Mouse (Mus musculus) MEL (cell line): ENCODE measurements at regions not wholly inside any gene's neighbourhood (a gene's known extent, or its start where the extent isn't known, plus 50 kb on each side); places are given as distances from the start of the nearest gene placed in this dataset.

Experiments used
- DNase-seq: peaks from one replicate; pipeline ENCODE4 v3.0.0; 2011; ENCODE audit warnings: low read depth, low spot score
- H3K27ac ChIP-seq: 2 replicates; pipeline ENCODE4 v1.5.1; 2012; ENCODE audit warnings: low read depth, mild to moderate bottlenecking, control low read depth, low read length, moderate library complexity; ENCODE audit not compliant: control insufficient read depth
- H3K27me3 ChIP-seq, 2 experiments: fragments of 150-350 bp in 1 of 2; sonication (generic) in 1 of 2; 2 replicates each; pipeline ENCODE4 v1.6.1; 2012; ENCODE audit warnings: low read length in 2 of 2, mild to moderate bottlenecking in 2 of 2, improper control_type of control experiment in 1 of 2, moderate library complexity in 1 of 2; ENCODE audit not compliant: insufficient read depth in 2 of 2, control insufficient read depth in 1 of 2
- H3K36me3 ChIP-seq, 2 experiments: 2 replicates each; pipeline ENCODE4 v1.6.1; 2012 to 2014; ENCODE audit warnings: low read length in 2 of 2, improper control_type of control experiment in 1 of 2, inconsistent platforms in 1 of 2, mild to moderate bottlenecking in 1 of 2; ENCODE audit not compliant: insufficient read depth in 2 of 2, control insufficient read depth in 1 of 2
- H3K4me1 ChIP-seq, 2 experiments: fragments of 150-350 bp in 1 of 2; sonication (generic) in 1 of 2; 2 replicates each; pipeline ENCODE4 v1.6.1; 2012; ENCODE audit warnings: low read length in 2 of 2, improper control_type of control experiment in 1 of 2, mild to moderate bottlenecking in 1 of 2; ENCODE audit not compliant: insufficient read depth in 2 of 2, control insufficient read depth in 1 of 2
- H3K4me3 ChIP-seq, 2 experiments: fragments of 150-350 bp in 1 of 2; sonication (generic) in 1 of 2; 2 replicates each; pipeline ENCODE4 v1.5.1; 2012; ENCODE audit warnings: low read depth in 2 of 2, low read length in 2 of 2, mild to moderate bottlenecking in 2 of 2, moderate library complexity in 2 of 2, control low read depth in 1 of 2, improper control_type of control experiment in 1 of 2; ENCODE audit not compliant: control insufficient read depth in 1 of 2, insufficient read depth in 1 of 2
- H3K79me2 ChIP-seq: 2 replicates; pipeline ENCODE4 v1.6.1; 2012; ENCODE audit warnings: mild to moderate bottlenecking, low read length, moderate library complexity; ENCODE audit not compliant: control insufficient read depth, poor library complexity, insufficient read depth
- H3K9ac ChIP-seq: 2 replicates; pipeline ENCODE4 v1.6.1; 2012; ENCODE audit warnings: low read depth, mild to moderate bottlenecking, control low read depth, low read length, moderate library complexity; ENCODE audit not compliant: control insufficient read depth, poor library complexity, severe bottlenecking
- H3K9me3 ChIP-seq: fragments of 150-350 bp; sonication (generic); replicated peaks from 2 replicates; pipeline ENCODE4 v1.6.1; 2012; ENCODE audit warnings: mild to moderate bottlenecking, low read length, improper control_type of control experiment, moderate library complexity; ENCODE audit not compliant: insufficient read depth
- BHLHE40 ChIP-seq: IDR thresholded peaks from 2 replicates; pipeline ENCODE4 v1.6.1; 2012; ENCODE audit warnings: low read depth, mild to moderate bottlenecking, inconsistent platforms, low read length, improper control_type of control experiment, borderline replicate concordance
- CHD1 ChIP-seq: IDR thresholded peaks from 2 replicates; pipeline ENCODE4 v1.6.1; 2012; ENCODE audit warnings: low read depth, mild to moderate bottlenecking, inconsistent platforms, low read length, improper control_type of control experiment
- CHD2 ChIP-seq: IDR thresholded peaks from 2 replicates; pipeline ENCODE4 v1.6.1; 2011; ENCODE audit warnings: low read length, improper control_type of control experiment
- CTCF ChIP-seq, 3 experiments: IDR thresholded peaks in 2 of 3; conservative IDR thresholded peaks in 1 of 3; 2 replicates each; pipeline ENCODE4 v1.5.1; 2011 to 2012; ENCODE audit warnings: low read length in 3 of 3, low read depth in 2 of 3, mild to moderate bottlenecking in 2 of 3, improper control_type of control experiment in 1 of 3, inconsistent platforms in 1 of 3, mixed read lengths in 1 of 3, moderate library complexity in 1 of 3; ENCODE audit not compliant: control insufficient read depth in 1 of 3, insufficient read depth in 1 of 3, poor library complexity in 1 of 3, severe bottlenecking in 1 of 3
- ELF1 ChIP-seq: IDR thresholded peaks from 2 replicates; pipeline ENCODE4 v1.6.1; 2014; ENCODE audit warnings: low read depth, mild to moderate bottlenecking, inconsistent platforms, low read length, improper control_type of control experiment, moderate library complexity
- EP300 ChIP-seq, 2 experiments: IDR thresholded peaks; 2 replicates each; pipeline ENCODE4 v1.6.1; 2011; ENCODE audit warnings: improper control_type of control experiment in 2 of 2, low read length in 2 of 2, low read depth in 1 of 2, mild to moderate bottlenecking in 1 of 2
- ETS1 ChIP-seq: IDR thresholded peaks from 2 replicates; pipeline ENCODE4 v1.6.1; 2012; ENCODE audit warnings: low read depth, mild to moderate bottlenecking, inconsistent platforms, low read length, improper control_type of control experiment, moderate library complexity
- GABPA ChIP-seq: IDR thresholded peaks from 2 replicates; pipeline ENCODE4 v1.6.1; 2012; ENCODE audit warnings: low read depth, mild to moderate bottlenecking, inconsistent platforms, low read length, improper control_type of control experiment, moderate library complexity
- GATA1 ChIP-seq: IDR thresholded peaks from 2 replicates; pipeline ENCODE4 v1.6.1; 2011; ENCODE audit warnings: low read depth, low read length, improper control_type of control experiment
- HCFC1 ChIP-seq: IDR thresholded peaks from 2 replicates; pipeline ENCODE4 v1.6.1; 2012; ENCODE audit warnings: low read depth, mild to moderate bottlenecking, inconsistent platforms, low read length, improper control_type of control experiment, moderate library complexity
- JUND ChIP-seq: IDR thresholded peaks from 2 replicates; pipeline ENCODE4 v1.6.1; 2011; ENCODE audit warnings: low read depth, mild to moderate bottlenecking, improper control_type of control experiment, low read length
- MAFK ChIP-seq: IDR thresholded peaks from 2 replicates; pipeline ENCODE4 v1.6.1; 2011; ENCODE audit warnings: low read depth, mild to moderate bottlenecking, low read length, improper control_type of control experiment, borderline replicate concordance
- MAX ChIP-seq: IDR thresholded peaks from 2 replicates; pipeline ENCODE4 v1.6.1; 2011; ENCODE audit warnings: low read length, improper control_type of control experiment
- MAZ ChIP-seq: IDR thresholded peaks from 2 replicates; pipeline ENCODE4 v1.6.1; 2012; ENCODE audit warnings: low read depth, mild to moderate bottlenecking, inconsistent platforms, low read length, improper control_type of control experiment
- MEF2A ChIP-seq: IDR thresholded peaks from 2 replicates; pipeline ENCODE4 v1.6.1; 2014; ENCODE audit warnings: low read depth, mild to moderate bottlenecking, inconsistent platforms, low read length, improper control_type of control experiment; ENCODE audit not compliant: poor library complexity, insufficient replicate concordance, severe bottlenecking; ENCODE audit errors: extremely low read depth
- MYB ChIP-seq: IDR thresholded peaks from 2 replicates; pipeline ENCODE4 v1.6.1; 2011; ENCODE audit warnings: mild to moderate bottlenecking, low read depth, low read length, improper control_type of control experiment
- MYC ChIP-seq: IDR thresholded peaks from 2 replicates; pipeline ENCODE4 v1.6.1; 2011; ENCODE audit warnings: low read depth, mild to moderate bottlenecking, low read length, improper control_type of control experiment, moderate library complexity
- NELFE ChIP-seq: IDR thresholded peaks from 2 replicates; pipeline ENCODE4 v1.6.1; 2011; ENCODE audit warnings: low read depth, low read length, improper control_type of control experiment
- POLR2A ChIP-seq, 2 experiments: IDR thresholded peaks; 2 replicates each; pipeline ENCODE4 v1.6.1; 2011 to 2012; ENCODE audit warnings: low read length in 2 of 2, mild to moderate bottlenecking in 2 of 2, control low read depth in 1 of 2, improper control_type of control experiment in 1 of 2, low read depth in 1 of 2, moderate library complexity in 1 of 2; ENCODE audit not compliant: control insufficient read depth in 1 of 2, insufficient read depth in 1 of 2, poor library complexity in 1 of 2
- POLR2AphosphoS2 ChIP-seq: IDR thresholded peaks from 2 replicates; pipeline ENCODE4 v1.6.1; 2011; ENCODE audit warnings: low read length, improper control_type of control experiment
- RCOR1 ChIP-seq: IDR thresholded peaks from 2 replicates; pipeline ENCODE4 v1.6.1; 2012; ENCODE audit warnings: low read depth, mild to moderate bottlenecking, inconsistent platforms, low read length, improper control_type of control experiment
- SIN3A ChIP-seq: IDR thresholded peaks from 2 replicates; pipeline ENCODE4 v1.6.1; 2012; ENCODE audit warnings: low read length, improper control_type of control experiment, inconsistent platforms
- TAL1 ChIP-seq: IDR thresholded peaks from 2 replicates; pipeline ENCODE4 v1.6.1; 2012; ENCODE audit warnings: mild to moderate bottlenecking, inconsistent platforms, low read length, moderate library complexity, mixed read lengths
- TBP ChIP-seq: IDR thresholded peaks from 2 replicates; pipeline ENCODE4 v1.8.0; 2011; ENCODE audit warnings: low read depth, low read length, improper control_type of control experiment
- UBTF ChIP-seq: IDR thresholded peaks from 2 replicates; pipeline ENCODE4 v1.6.1; 2012; ENCODE audit warnings: low read depth, mild to moderate bottlenecking, inconsistent platforms, low read length, improper control_type of control experiment, moderate library complexity, borderline replicate concordance; ENCODE audit not compliant: insufficient read depth
- USF1 ChIP-seq: IDR thresholded peaks from 2 replicates; pipeline ENCODE4 v1.6.1; 2014; ENCODE audit warnings: low read depth, mild to moderate bottlenecking, inconsistent platforms, low read length, improper control_type of control experiment, moderate library complexity
- USF2 ChIP-seq, 2 experiments: IDR thresholded peaks; 2 replicates each; pipeline ENCODE4 v1.6.1; 2011 to 2012; ENCODE audit warnings: improper control_type of control experiment in 2 of 2, low read length in 2 of 2, borderline replicate concordance in 1 of 2, inconsistent platforms in 1 of 2, low read depth in 1 of 2, mild to moderate bottlenecking in 1 of 2; ENCODE audit not compliant: insufficient read depth in 1 of 2
- ZKSCAN1 ChIP-seq: IDR thresholded peaks from 2 replicates; pipeline ENCODE4 v1.6.1; 2012; ENCODE audit warnings: low read depth, mild to moderate bottlenecking, inconsistent platforms, low read length, improper control_type of control experiment, moderate library complexity
- ZMIZ1 ChIP-seq: IDR thresholded peaks from 2 replicates; pipeline ENCODE4 v1.6.1; 2012; ENCODE audit warnings: low read depth, mild to moderate bottlenecking, inconsistent platforms, low read length, improper control_type of control experiment, moderate library complexity
- ZNF384 ChIP-seq: IDR thresholded peaks from 2 replicates; pipeline ENCODE4 v1.6.1; 2012; ENCODE audit warnings: low read depth, mild to moderate bottlenecking, inconsistent platforms, low read length, improper control_type of control experiment

DNA sequence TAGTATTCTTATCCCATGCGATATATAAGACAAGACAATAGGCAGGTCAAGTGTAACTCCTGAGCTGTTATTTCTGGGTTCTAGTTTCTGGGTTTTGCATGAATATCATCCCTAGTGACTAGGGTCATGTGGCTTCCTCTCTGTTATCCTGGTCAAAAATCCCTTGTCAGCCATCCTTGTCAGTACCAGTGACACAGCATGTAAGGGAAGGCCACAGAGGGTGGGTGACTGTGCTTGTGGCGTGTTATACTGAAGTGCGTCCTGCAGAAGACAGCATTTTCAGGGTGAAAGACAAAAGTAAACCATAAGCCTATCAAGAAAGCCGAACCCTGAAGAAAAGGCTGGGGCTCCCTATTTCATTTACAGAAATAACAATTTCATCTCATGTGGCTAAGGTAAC, 50.7 kb upstream of the Echdc3 start:
- Histone ChIP-seq H3K9me3 (no peaks in the 10 kb centered on the region), H3K4me3 (no peak overlapping the region), H3K4me1 (peaks cover 14 to 42% of the 10 kb centered on the region in 2 experiments), H3K27ac (peak overlapping the region; percentile 100), H3K9ac (peak overlapping the region; percentile 58)
- DNase-seq, result no peak
- TF ChIP-seq ETS1 (no peak), USF1 (peak; percentile 58)
- TF ChIP-seq, all 39 proteins: peak for 1
- H3K79me2 ChIP-seq, result no peaks in the 10 kb centered on the region
- no peaks in the 10 kb centered on the region for H3K27me3 ChIP-seq
- H3K36me3 ChIP-seq, result peaks cover 0 to 46% of the 10 kb centered on the region in 2 experiments; a peak in 2 of 4 replicates

DNA sequence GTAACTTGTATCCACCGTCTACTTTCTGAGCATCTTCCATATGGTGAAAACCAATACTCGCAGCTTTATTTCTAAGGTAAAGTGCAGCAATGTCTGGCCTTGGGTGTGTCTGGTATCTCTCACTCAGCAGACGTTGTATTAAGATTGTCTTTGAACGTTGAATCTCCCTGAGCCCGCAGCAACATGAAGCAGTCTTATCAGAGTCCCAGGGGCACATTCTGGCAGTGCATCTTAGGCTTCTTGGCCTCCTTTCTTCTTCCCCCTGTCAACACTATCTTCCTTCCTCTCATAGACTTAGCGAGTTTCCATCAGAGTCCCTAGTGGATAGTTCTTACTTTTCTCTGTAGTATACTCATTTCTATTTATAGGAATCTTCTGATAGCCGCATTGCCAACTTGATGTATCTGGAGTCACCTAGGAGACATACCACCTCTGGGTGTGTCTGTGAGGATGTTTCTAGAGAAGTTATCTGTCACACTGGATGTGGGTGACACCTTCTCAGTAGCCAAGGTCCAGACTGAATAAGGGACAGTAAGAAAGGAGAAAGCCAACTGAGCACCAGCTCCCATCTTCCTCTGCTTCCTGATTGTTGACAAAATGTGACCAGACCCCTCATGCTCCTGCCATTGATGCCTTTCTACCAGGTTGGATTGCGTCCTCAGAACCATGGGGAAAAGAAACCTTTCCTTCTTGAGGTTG, 51.4 kb upstream of the Echdc3 start:
- Histone ChIP-seq H3K9me3 (no peaks in the 10 kb centered on the region), H3K27ac (peak overlapping the region; percentile 100), H3K9ac (peak overlapping the region; percentile 33), H3K36me3 (peaks cover 0 to 46% of the 10 kb centered on the region in 2 experiments; a peak in 2 of 4 replicates), H3K4me3 (no peak overlapping the region), H3K27me3 (no peaks in the 10 kb centered on the region), H3K4me1 (peaks cover 14 to 45% of the 10 kb centered on the region in 2 experiments), H3K79me2 (no peaks in the 10 kb centered on the region)
- peak; percentile 98 for DNase-seq
- peak; percentile 90; the same call in 1 of the 2 replicates for TF ChIP-seq JUND
- TF ChIP-seq BHLHE40, result peak; percentile 80
- peak; percentile 83; the same call in 1 of the 2 replicates for TF ChIP-seq MEF2A
- TF ChIP-seq MYC, result peak; percentile 83; the same call in 1 of the 2 replicates
- TF ChIP-seq USF2 (IDR thresholded peaks at IDR 0.05; ENCODE audit: borderline replicate concordance in 1 of 2, insufficient read depth in 1 of 2, low read depth in 1 of 2, low read length in 2 of 2), result no peak
- peak; percentile 98 for TF ChIP-seq TAL1
- TF ChIP-seq ELF1, result no peak
- TF ChIP-seq ZKSCAN1, result no peak
- TF ChIP-seq USF1, result no peak
- TF ChIP-seq RCOR1, result peak; percentile 91
- no peak; the same call in 1 of the 2 replicates for TF ChIP-seq CHD2
- TF ChIP-seq GABPA, result no peak
- TF ChIP-seq ZMIZ1, result peak; percentile 20; the same call in 1 of the 2 replicates
- no peak for TF ChIP-seq MAZ
- peak; percentile 60 for TF ChIP-seq HCFC1
- TF ChIP-seq UBTF, result no peak
- peak; percentile 98 to 99 for TF ChIP-seq EP300 (IDR thresholded peaks at IDR 0.05; ENCODE audit: low read depth in 1 of 2, low read length in 2 of 2)
- no peak for TF ChIP-seq MAX
- peak; percentile 99 for TF ChIP-seq GATA1
- peak; percentile 98 for TF ChIP-seq MYB
- 0 out of 2 replicates have a peak, but pooled peaks have one; percentile 58 for TF ChIP-seq TBP
- TF ChIP-seq SIN3A, result peak; percentile 95
- no peak; a peak in 1 of 4 replicates for TF ChIP-seq POLR2A (IDR thresholded peaks at IDR 0.05; ENCODE audit: control insufficient read depth in 1 of 2, insufficient read depth in 1 of 2, low read depth in 1 of 2, low read length in 2 of 2, poor library complexity in 1 of 2)
- peak; percentile 53; the same call in 1 of the 2 replicates for TF ChIP-seq MAFK
- no peak for TF ChIP-seq CHD1
- no peak for TF ChIP-seq POLR2AphosphoS2
- no peak for TF ChIP-seq NELFE
- TF ChIP-seq ETS1, result peak; percentile 96
- TF ChIP-seq CTCF (IDR thresholded peaks at IDR 0.05 in 2 of 3, conservative IDR thresholded peaks at IDR 0.05 in 1 of 3; ENCODE audit: control insufficient read depth in 1 of 3, insufficient read depth in 1 of 3, low read depth in 2 of 3, low read length in 3 of 3, poor library complexity in 1 of 3, severe bottlenecking in 1 of 3), result no peak
- no peak for TF ChIP-seq ZNF384
